Mouse (Mus musculus) thymus, postnatal 36 days (tissue): ENCODE data around the gene Fam181a.

ENCODE experiments used
- DNase-seq, 2 experiments: peaks; one replicate each; pipeline ENCODE4 v3.0.0; 2022; ENCODE audit warnings: mixed read lengths in 2 of 2

The Fam181a gene

GRCm38 (mm10) chr12:103310744-103311267, at the start of gene Fam181a:
Gene Fam181a, plus strand, starts transcription at chr12:103310975.
- DNase-seq = no peak

GRCm38 (mm10) chr12:103262017-103262865, 48.5 kb upstream of the Fam181a start:
- peak; percentile 6 to 9 for DNase-seq

- DNase-seq = no peak
These were observed 44.2 kb upstream of the Fam181a start for GRCm38 (mm10) chr12:103266605-103267004.

- no peak for DNase-seq
These were observed 38.6 kb upstream of the Fam181a start for GRCm38 (mm10) chr12:103272176-103272575.

- no peak for DNase-seq
These were observed 37.7 kb upstream of the Fam181a start for GRCm38 (mm10) chr12:103273051-103273450.

GRCm38 (mm10) chr12:103273732-103274131, 37.0 kb upstream of the Fam181a start:
- DNase-seq = no peak

GRCm38 (mm10) chr12:103276422-103276821, 34.4 kb upstream of the Fam181a start:
- DNase-seq = no peak

- no peak for DNase-seq
These were observed 29.3 kb upstream of the Fam181a start for GRCm38 (mm10) chr12:103281491-103281890.

- no peak for DNase-seq
These were observed 28.9 kb upstream of the Fam181a start for GRCm38 (mm10) chr12:103281912-103282311.

GRCm38 (mm10) chr12:103282936-103283335, 27.8 kb upstream of the Fam181a start:
- DNase-seq = no peak

GRCm38 (mm10) chr12:103283411-103283810, 27.4 kb upstream of the Fam181a start:
- DNase-seq = no peak

GRCm38 (mm10) chr12:103287276-103287675, 23.5 kb upstream of the Fam181a start:
- no peak for DNase-seq

- peak in 1 of 2 experiments; percentile 20 for DNase-seq
These were observed 18.4 kb upstream of the Fam181a start for GRCm38 (mm10) chr12:103292366-103292765.

GRCm38 (mm10) chr12:103296292-103296691, 14.5 kb upstream of the Fam181a start:
- no peak for DNase-seq

GRCm38 (mm10) chr12:103300493-103300892, 10.3 kb upstream of the Fam181a start:
- DNase-seq = no peak

GRCm38 (mm10) chr12:103301645-103302044, 9.1 kb upstream of the Fam181a start:
- DNase-seq = peak; percentile 19 to 43

- DNase-seq = no peak
These were observed 7.8 kb upstream of the Fam181a start for GRCm38 (mm10) chr12:103302960-103303359.

GRCm38 (mm10) chr12:103306224-103306623, 4.6 kb upstream of the Fam181a start:
- DNase-seq = no peak

GRCm38 (mm10) chr12:103306720-103307119, 4.1 kb upstream of the Fam181a start:
- peak; percentile 41 to 49 for DNase-seq

- DNase-seq = no peak
These were observed 1.1 kb downstream of the Fam181a start for GRCm38 (mm10) chr12:103311921-103312320.

GRCm38 (mm10) chr12:103313274-103313673, 2.5 kb downstream of the Fam181a start:
- DNase-seq = no peak

GRCm38 (mm10) chr12:103313871-103314639, 3.3 kb downstream of the Fam181a start:
- no peak for DNase-seq

GRCm38 (mm10) chr12:103314640-103315361, 4.0 kb downstream of the Fam181a start:
- DNase-seq = no peak
